ENCODE assay signal across 20 mouse cellular contexts in genomic region chr6:38064621-38065020, GRCm38 (mm10). TPM values are rescaled to one million over a fixed set of nuclear protein-coding genes. Genes with fewer than 3 reads are reported as not detected.
DNase-seq lines count a peak whose midpoint lies in the region; ATAC-seq and TF ChIP-seq lines count a peak whose summit lies in the region.
"Had no signal": no experiment of that assay in that cellular context is flagged by ENCODE, and none has a peak within 500 bp of the region (broad histone marks: within the 10 kb centered on the region; RNA-seq: fewer than 3 reads in every experiment).

No protein-coding gene starts in this region.

- H3K36me3 ChIP-seq in splenic B cell, adult 2 months (ENCODE audit: control insufficient read depth, insufficient read depth, low read length, poor library complexity, severe bottlenecking) = no peaks in the 10 kb centered on the region
- H3K36me3 ChIP-seq: embryonic facial prominence, embryonic 15.5 days; forebrain, embryonic 10.5 days; G1E had no signal

- peak; percentile 8 for TF ChIP-seq CTCF in Patski (IDR thresholded peaks at IDR 0.05)

- CTCF ChIA-PET in Patski (lab: Charles Lee) = interaction anchor here (1.6 kb wide), 1 partner anchor 12 kb away, joined by 4 read pairs; no protein-coding TSS in a partner anchor

- in situ Hi-C loops in Patski (cut with MboI; ENCODE audit: low pct_unique_long_range_greater_than_20kb) = loop anchor here (10.0 kb wide), 1 partner anchor 600 kb away; no protein-coding TSS in a partner anchor

- no peaks in the 10 kb centered on the region for H3K27me3 ChIP-seq in Patski
- no peaks in the 10 kb centered on the region for H3K27me3 ChIP-seq in splenic B cell, adult 2 months (ENCODE audit: control insufficient read depth, insufficient read depth, low read length, poor library complexity, severe bottlenecking)
- H3K27me3 ChIP-seq: embryonic facial prominence, embryonic 15.5 days; heart, embryonic 15.5 days had no signal

- no peak for ATAC-seq in Patski

- POLR2A ChIA-PET in Patski (lab: Charles Lee) = no interaction called here

- peak; percentile 55 to 58 for DNase-seq in spleen, postnatal 36 days (ENCODE audit: low spot score in 2 of 2)
- DNase-seq in spleen, postnatal 10 days (ENCODE audit: low spot score in 2 of 2) = no peak
- DNase-seq in A20 (ENCODE audit: low read depth, low spot score) (peak; percentile 18), Patski (ENCODE audit: low read depth, low spot score) (no peak)
- DNase-seq in splenic B cell, adult 2 months (ENCODE audit: low read depth, low spot score) = peak; percentile 47
- DNase-seq in lung, postnatal 4 days = no peak
- DNase-seq: embryo, embryonic 11 days; gastrocnemius, postnatal 36 days; heart, adult 18-20 months; heart, postnatal 14 days had no signal

RNA-seq across cellular contexts. Expression of gene Svopl, which starts 17.8 kb away (rescaled TPM):
- polyA plus RNA-seq in Patski (2021) = not detected
- polyA plus RNA-seq: erythroblast, embryonic 14.5 days; G1E had no signal

RNA-seq across cellular contexts. Expression of gene Tmem213, which starts 44.4 kb away (rescaled TPM):
- not detected for polyA plus RNA-seq in Patski (2021)
- polyA plus RNA-seq: CD4-positive, CD25-positive, alpha-beta regulatory T cell, adult 4 months; embryonic facial prominence, embryonic 11.5 days; erythroblast, embryonic 14.5 days; forebrain, embryonic 10.5 days; forebrain, embryonic 14.5 days; G1E; heart, embryonic 11.5 days; hindbrain, embryonic 14.5 days had no signal

RNA-seq across cellular contexts. Expression of gene Atp6v0a4, which starts 59.8 kb away (rescaled TPM):
- polyA plus RNA-seq in Patski (2021) = 2.5 TPM
- polyA plus RNA-seq: CD4-positive, CD25-positive, alpha-beta regulatory T cell, adult 4 months; embryonic facial prominence, embryonic 11.5 days; erythroblast, embryonic 14.5 days; forebrain, embryonic 10.5 days; forebrain, embryonic 14.5 days; G1E had no signal

Comparison
In these comparisons a context has a peak if more than half of its experiments do, and no peak if none do; other contexts are left out.
1. DNase-seq: peak in spleen, postnatal 36 days (2 of 2), A20 (single experiment) and splenic B cell, adult 2 months (single experiment); none in spleen, postnatal 10 days (0 of 2), Patski (single experiment) and lung, postnatal 4 days (0 of 2).